Mouse (Mus musculus) lung, postnatal 14 days (tissue): ENCODE results near the gene Drg2.
"Not testable (repeated sequence)": the region's sequence is repeated elsewhere in the genome, so short reads cannot be mapped to it uniquely, and the experiment has no call there.

Source experiments
- DNase-seq: peaks from one replicate; pipeline ENCODE4 v3.0.0; 2021

Gene Drg2

GRCm38 (mm10) chr11:60454080-60454744 lies at the start of gene Drg2:
Gene Drg2 (plus strand): TSS chr11:60454591.
- DNase-seq: peak; percentile 89

GRCm38 (mm10) chr11:60406606-60407005 lies 47.8 kb upstream of the Drg2 start:
- no peak for DNase-seq

GRCm38 (mm10) chr11:60412173-60412572 lies 42.2 kb upstream of the Drg2 start:
- DNase-seq: peak; percentile 83

- no peak for DNase-seq
Measured at GRCm38 (mm10) chr11:60412921-60413320, 41.5 kb upstream of the Drg2 start.

GRCm38 (mm10) chr11:60416590-60416962 lies 37.8 kb upstream of the Drg2 start:
- DNase-seq: no peak

GRCm38 (mm10) chr11:60416963-60417716 lies 37.3 kb upstream of the Drg2 start, which contains the start of gene Gid4:
Gene Gid4 (plus strand): TSS chr11:60417145.
- DNase-seq: peak; percentile 99

GRCm38 (mm10) chr11:60417717-60418472 lies 36.5 kb upstream of the Drg2 start, which contains the start of gene Atpaf2:
Gene Atpaf2 (minus strand): TSS chr11:60418457.
- no peak for DNase-seq

- no peak for DNase-seq
Measured at GRCm38 (mm10) chr11:60418473-60418803, 36.0 kb upstream of the Drg2 start.

- DNase-seq: no peak
Measured at GRCm38 (mm10) chr11:60422046-60422668, 32.2 kb upstream of the Drg2 start.

GRCm38 (mm10) chr11:60423006-60423405 lies 31.4 kb upstream of the Drg2 start:
- DNase-seq: no peak

GRCm38 (mm10) chr11:60426417-60426816 lies 28.0 kb upstream of the Drg2 start:
- DNase-seq: no peak

GRCm38 (mm10) chr11:60427628-60428027 lies 26.8 kb upstream of the Drg2 start:
- DNase-seq: no peak

- DNase-seq: no peak
Measured at GRCm38 (mm10) chr11:60433501-60433900, 20.9 kb upstream of the Drg2 start.

- no peak for DNase-seq
Measured at GRCm38 (mm10) chr11:60435133-60435532, 19.3 kb upstream of the Drg2 start.

- DNase-seq: no peak
Measured at GRCm38 (mm10) chr11:60436618-60437017, 17.8 kb upstream of the Drg2 start.

GRCm38 (mm10) chr11:60439621-60440020 lies 14.8 kb upstream of the Drg2 start:
- not testable (repeated sequence) for DNase-seq

GRCm38 (mm10) chr11:60440176-60440575 lies 14.2 kb upstream of the Drg2 start:
- DNase-seq: peak; percentile 10

GRCm38 (mm10) chr11:60442896-60443295 lies 11.5 kb upstream of the Drg2 start:
- no peak for DNase-seq

GRCm38 (mm10) chr11:60444007-60444406 lies 10.4 kb upstream of the Drg2 start:
- no peak for DNase-seq

- DNase-seq: no peak
Measured at GRCm38 (mm10) chr11:60454745-60455087, 325 bp downstream of the Drg2 start.

- no peak for DNase-seq
Measured at GRCm38 (mm10) chr11:60457973-60458372, 3.6 kb downstream of the Drg2 start.

GRCm38 (mm10) chr11:60465943-60466380 lies 11.6 kb downstream of the Drg2 start:
- DNase-seq: peak; percentile 33

- no peak for DNase-seq
Measured at GRCm38 (mm10) chr11:60469039-60469438, 14.6 kb downstream of the Drg2 start, which contains the start of gene Myo15. Gene Myo15 (plus strand): TSS chr11:60469339.
